Mouse (Mus musculus) hematopoietic stem cell, adult 5-6 weeks (primary cell): ENCODE data around the gene Gm9944. TPM values are rescaled to one million over a fixed set of nuclear protein-coding genes. Genes with fewer than 3 reads are reported as not detected.
A peak's percentile ranks its signal among the peaks of the same experiment; 100 is the strongest.

Source experiments
- ATAC-seq, 2 experiments: fragments of 125-278 bp in 1 of 2; replicated peaks in 1 of 2; 2 replicates each; pipeline ENCODE4 v1.8.0; 2016 to 2017; ENCODE audit warnings: inconsistent platforms in 2 of 2, mild to moderate bottlenecking in 2 of 2, moderate number of reproducible peaks in 2 of 2, low read depth in 1 of 2, moderate TSS enrichment in 1 of 2; ENCODE audit not compliant: low FRiP score in 2 of 2, poor library complexity in 2 of 2, severe bottlenecking in 2 of 2, insufficient read depth in 1 of 2, low TSS enrichment in 1 of 2
- total RNA-seq: library from RNA; stranded (forward); fragments of 172-1452, 232-1000 nt; gene quantifications from 2 replicates; pipeline ENCODE4 v1.2.3, GENCODE M21; 2017

The Gm9944 gene
- total RNA-seq = not detected in 2 replicates

DNA sequence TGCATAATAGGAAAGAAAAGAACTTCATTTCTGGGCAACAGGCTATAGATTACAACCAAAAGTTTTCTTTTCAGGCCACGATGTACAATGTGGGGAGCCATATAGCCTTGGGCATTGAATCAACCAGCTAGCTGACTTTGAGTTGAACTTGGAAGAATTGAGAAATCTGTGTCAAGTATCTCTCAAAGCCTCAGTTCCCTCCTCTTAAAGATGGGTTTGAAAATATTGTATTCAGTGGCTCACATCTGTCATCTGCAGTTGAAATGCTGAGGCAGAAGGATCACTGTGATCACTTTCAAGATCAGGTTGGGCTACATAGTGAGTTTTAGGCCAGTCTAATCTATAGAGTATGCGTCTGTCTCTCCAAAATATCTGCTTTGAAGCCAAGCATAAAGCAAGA lies at the start of gene Gm9944:
Gene Gm9944 (minus strand): TSS at position 101 of the 400 bp plus-strand sequence.
- no peak for ATAC-seq

DNA sequence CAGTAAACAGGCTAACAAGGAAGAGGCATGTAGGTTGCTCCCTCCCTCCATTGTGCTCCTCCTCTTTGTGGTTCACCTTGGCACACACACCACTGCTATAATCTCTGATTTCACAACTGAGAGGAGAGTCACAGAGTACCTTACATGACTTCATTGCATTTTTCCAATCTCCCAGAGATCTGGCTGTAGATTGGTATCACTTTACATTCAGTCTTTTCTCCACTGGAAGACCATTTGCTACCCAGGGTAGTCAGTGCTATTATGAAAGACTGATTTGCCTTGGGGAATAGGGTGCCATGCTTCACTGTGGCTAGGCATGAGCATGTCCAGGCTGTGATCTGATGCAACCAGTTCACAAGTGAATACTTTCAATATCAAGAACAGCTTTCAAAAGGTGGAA lies 40.2 kb upstream of the Gm9944 start:
- ATAC-seq = no peak

DNA sequence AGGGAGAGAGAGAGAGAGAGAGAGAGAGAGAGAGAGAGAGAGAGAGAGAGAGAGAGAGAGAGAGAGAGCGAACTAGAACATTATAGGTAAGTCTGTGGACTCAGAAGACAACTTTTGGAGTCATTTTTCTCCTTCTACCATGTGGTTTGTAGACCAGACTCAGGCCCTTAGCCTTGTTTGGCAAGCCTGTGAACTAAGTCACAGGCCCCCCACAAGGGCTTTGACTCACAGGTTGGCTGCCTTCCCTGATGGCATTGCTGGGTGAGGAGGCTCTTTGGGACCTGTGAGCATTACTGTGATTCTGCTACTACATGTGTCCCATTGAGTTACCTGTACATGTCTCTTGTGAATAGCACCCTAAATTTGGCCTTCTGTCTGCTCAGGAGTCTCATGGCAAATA lies 15.0 kb upstream of the Gm9944 start:
- no peak for ATAC-seq

DNA sequence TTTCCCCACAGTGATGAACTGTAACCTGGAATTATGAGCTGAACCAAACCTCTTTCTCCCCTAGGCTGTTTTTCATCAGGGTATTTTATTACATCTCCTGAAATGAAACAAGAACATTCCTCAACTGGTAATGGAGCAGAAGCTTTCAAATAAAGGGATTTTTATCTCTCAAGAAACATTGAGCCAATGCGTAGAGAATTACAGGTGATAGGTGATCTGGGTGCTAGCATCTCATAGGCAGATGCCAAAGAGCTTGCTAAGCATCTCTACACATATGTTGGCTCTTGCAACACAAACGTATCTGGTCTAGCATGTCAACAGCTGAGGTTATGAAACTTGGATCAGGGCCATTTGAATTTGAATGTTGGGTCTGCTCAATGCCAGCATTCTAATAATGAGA lies 12.1 kb upstream of the Gm9944 start:
- no peak for ATAC-seq

DNA sequence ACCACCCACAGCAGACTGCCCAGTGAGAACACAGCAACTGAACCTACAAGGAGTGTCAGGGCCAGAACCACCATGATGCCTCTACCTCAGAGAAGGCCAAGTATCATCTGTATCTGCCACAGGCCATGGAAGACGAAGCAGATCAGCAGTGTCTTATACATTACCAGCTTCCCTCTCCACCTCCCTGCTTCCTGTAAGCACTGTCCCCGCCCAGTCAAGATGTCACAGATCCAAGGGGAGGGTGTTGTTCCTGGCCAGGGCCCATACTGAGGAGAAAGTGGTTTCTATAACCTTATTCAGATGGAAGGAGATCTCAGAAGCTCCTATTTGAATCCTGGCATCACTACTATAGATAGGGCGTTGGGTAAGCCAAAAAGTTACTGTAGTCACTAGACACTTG lies 10.5 kb upstream of the Gm9944 start, which contains the start of gene Aadacl3:
Gene Aadacl3 (minus strand): TSS at position 101 of the 400 bp plus-strand sequence.
- no peak for ATAC-seq

DNA sequence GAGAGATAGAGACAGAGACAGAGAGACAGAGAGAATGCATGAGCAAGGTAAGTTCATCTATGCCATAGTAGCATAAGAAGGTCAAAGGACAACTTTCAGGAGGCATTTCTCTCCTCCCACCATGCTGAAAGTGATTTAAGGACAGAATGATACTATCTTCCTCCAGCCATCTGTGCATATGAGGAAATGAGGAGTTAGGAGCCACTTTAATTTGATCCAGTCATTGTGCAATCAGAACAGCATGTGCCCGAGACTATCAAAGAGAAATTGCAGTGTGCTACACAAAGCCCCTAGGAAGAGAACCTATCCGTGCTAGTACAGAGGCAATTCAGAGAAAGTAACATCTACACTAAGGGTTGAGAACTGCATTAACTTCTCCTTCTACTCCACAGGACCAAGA lies 4.6 kb downstream of the Gm9944 start:
- no peak for ATAC-seq

DNA sequence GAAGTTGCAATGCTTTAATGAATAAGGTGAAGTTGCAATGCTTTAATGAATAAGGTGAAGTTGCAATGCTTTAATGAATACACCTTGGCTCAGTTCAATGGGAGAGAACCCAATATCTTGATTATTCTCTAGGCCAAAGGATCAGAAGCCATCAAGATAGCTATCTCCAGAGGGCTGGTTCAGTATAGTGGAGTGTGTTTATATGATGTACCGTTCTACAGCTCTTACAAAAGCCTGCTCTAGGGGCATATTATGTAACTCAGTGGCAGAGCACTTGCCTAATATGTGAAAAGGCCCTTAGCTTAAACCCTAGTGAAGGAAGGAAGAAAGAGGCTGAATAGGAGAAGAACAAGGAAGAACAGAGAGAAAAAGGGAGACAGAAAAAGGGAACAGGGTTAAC lies 11.5 kb downstream of the Gm9944 start:
- no peak for ATAC-seq

DNA sequence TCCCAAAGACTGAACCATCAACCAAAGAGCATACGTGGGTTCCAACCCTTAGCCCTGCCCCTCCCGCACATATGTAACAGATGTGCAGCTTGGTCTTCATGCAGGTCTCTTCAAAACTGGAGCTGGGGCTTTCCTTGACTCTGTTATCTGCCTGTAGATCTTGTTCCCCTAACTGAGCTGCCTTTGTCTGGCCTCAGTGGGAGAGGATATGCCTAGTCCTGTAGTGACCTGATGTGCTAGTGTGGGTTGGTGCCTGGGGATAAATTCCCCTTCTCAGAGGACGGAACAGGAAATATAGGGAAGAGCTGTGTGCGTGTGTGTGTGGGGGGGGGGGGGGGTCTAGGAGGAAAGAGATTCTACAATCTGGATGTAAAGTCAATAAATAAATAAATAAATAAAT lies 12.0 kb downstream of the Gm9944 start:
- ATAC-seq = no peak

DNA sequence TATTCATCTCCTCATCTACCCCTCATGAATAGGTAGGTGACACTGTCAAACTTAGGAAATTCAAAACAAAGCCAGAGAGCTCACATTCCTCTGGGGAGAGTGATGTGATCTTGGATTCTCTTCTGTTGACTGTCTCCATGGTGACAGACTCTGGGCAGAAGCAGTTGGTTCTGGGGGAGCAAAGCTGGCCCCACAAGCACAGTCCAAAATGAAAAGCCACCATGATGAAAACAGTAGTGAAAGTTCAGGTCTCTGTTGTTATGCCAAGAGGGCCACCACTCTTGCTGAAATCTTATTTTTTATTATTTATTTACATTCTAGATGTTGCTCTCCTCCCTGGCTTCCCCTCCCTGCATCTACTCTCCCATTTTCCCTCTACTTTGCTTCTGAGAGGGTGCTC lies 14.4 kb downstream of the Gm9944 start, which contains the start of gene 1700012P22Rik:
Gene 1700012P22Rik (minus strand): TSS at position 101 of the 400 bp plus-strand sequence.
- ATAC-seq = no peak

DNA sequence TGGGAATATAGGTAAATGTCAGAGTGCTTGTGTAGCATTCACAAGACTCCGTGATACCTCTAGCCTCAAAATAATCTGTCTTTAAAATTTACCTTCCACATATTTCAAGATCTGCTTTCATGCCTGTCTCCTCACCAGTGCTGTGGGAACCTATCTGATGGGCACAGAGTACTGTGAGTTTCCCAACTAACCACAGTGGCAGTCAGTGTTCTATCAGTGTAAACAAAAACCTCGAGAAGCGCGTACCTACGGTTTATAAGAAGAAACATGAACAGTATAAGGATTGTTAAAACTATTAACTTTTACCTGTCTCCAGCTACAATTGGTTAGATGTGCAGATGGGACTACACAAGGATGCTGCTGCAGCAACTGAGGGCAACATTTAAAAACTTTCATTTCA lies 19.9 kb downstream of the Gm9944 start:
- no peak for ATAC-seq

DNA sequence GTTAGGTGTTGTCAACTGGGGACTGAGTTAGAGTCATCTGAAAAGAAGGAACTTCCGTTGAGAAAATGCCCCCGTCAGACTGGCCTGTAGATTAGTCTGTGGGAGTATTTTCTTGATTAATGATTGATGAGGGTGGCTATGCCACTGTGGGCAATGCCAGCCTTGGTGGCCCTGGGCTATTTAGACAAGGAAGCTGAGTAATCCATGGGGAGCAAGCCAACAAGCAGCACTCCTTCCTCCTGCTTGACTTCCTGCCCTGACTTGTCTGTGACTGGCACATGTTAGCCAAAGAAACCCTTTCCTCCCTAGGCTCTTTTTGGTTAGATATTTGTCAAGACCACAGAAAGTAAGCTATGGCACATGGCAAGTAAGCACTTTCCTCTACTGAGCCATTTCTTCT lies 22.4 kb downstream of the Gm9944 start:
- ATAC-seq = no peak

DNA sequence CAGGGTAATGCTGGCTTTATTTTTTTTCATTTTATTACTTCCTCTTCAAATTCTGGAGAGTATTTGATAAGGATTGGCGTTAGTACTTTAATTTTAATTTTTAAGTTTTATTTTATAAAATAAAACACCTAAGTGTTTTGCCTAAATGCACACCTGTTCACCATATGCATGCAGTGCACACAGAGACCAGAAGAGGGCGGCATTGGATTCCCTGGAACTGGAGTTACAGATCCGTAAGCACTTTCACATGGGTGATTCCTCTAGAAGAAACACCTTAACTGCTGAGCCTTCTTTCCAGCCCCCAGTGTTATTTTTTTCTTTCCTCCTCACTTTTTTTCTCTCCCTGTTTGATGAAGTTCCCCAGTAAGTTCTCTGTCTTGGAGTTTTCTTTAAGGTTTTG lies 24.2 kb downstream of the Gm9944 start:
- no peak for ATAC-seq

DNA sequence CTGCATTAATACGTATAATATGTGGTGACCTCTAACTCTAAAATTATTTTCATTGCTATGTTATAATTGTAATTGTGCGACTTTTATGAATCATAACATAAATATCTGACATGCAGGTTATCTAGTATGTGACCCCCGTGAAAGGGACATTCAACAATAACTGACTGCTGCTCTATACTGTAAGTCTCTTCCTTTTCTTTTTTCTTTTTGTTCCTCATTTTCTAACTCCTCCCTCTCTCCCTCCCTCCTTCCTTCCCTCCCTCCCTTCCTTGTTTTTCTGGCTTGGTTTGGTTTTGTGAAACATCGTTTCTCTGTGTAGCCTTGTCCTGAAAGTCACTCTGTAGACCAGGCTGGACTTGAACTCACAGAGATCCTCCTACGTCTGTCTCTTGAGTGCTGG lies 28.5 kb downstream of the Gm9944 start:
- peak in 1 of 2 experiments; percentile 25; a peak in 1 of 4 replicates for ATAC-seq

DNA sequence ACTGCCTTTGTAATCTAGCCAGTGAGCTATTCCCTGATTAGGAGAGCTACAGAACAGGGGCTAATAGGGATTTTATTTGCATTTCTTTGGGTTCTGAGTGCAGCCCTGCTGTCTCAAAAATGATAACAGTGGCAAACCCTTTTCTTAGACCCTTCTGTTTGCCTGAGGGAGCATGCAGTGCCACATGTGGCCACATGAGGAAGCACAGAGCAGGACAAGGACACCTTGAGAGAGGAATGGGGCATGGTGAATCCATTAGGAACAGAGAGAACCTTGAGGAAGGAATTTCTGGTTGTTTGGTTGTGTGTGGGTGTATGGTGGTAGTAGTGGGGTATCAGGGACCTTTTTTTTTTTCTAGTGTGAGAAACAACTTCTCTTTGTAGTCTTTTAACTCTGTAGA lies 32.5 kb downstream of the Gm9944 start:
- peak; percentile 54 to 58; a peak in 2 of 4 replicates for ATAC-seq

DNA sequence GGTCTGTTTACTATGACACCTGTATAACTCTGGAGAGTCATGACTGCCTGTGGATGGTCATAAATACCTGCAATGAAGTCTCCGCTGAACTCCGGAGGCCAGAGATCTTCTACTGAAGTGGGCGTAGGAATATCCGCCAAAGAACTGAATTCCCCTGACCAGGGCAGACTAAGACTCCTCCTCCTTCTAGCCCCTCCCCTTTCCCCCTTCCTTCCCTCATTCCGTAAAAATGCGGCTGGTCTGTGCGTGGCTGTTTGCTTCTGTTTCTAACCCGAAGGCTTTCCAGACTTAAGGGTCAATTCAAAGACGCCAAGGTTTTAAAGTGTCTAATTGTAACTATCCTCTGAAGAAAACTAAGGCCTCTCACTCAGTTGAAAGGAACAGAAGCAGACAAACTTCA lies 44.8 kb downstream of the Gm9944 start, which contains the start of gene Pramef12:
Gene Pramef12 (minus strand): TSS at position 175 of the 400 bp plus-strand sequence.
- no peak for ATAC-seq

DNA sequence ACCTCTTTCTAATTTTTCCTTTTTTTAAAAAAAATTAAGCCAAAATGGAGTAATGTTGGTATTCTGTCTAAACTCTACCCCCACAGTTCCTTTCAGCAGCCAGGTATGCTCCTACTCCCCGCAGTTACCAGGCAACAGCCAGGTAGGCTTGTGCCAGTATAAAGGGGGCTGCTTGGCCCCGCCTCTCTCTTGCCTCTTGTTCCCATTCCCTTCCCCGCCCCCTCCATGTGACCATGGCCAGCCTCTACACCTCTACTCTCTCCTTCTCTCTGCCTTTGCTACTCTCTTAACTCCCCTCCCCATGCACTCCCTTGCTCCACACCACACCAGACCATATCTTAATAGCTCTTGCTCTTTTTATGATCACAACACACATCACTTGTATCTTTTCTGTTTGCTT lies 46.9 kb downstream of the Gm9944 start:
- ATAC-seq = no peak

DNA sequence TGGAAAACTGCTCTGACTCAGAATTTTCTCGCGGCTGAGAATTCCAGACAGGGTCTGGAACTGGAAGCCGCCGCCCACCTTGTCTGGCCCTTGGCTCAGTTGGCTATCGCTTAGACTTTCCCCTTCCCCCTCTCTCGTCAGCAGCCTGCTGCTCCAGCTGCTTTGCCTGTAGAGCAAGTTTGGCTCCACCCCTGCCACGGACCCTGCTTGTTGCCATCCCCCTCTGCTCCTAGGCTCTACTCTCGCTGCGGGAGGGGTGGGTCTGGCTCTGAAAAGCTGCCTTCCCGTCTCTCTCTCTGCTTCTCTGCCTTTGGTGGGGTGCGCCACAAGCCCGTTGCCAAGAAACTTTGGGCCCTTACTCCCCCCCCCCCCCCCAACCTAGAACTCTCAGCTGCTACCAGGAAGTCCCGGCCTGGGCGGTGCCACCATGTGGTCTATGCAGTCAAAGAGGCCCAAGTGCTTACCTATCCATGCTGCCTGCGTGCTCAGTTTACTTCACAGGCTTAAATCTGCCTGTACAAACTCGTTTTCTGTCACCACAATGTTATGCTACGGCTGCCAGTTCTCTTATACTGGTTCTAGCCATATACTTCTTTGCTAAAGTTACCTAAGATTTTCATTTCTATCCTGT lies 48.5 kb downstream of the Gm9944 start:
- ATAC-seq = peak; percentile 81 to 83
